Mouse (Mus musculus): ENCODE results near the gene Sh3bp4.

The Sh3bp4 gene

GRCm38 (mm10) chr1:89184839-89185238 lies 114.6 kb downstream of the Sh3bp4 start:
- DNase-seq (ENCODE audit: low spot score), result no peak

DNA sequence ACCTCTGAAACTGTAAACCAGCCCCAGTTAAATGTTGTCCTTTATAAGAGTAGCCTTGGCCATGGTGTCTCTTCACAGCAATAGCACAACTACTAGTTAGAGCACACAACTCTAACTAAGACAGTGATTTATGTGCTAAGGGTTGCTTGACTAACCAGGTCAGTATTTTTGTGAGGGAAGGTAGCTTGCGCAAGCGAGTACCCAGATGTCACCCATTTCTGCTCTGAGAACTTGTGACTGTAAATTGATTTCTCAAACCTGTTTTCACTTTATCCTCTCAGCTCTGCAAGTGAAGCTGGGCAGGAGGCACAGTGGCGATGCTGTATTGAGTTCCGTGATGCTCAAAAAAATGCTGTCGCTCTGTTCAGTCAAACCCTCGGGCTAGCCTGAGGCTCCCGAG lies 117.2 kb downstream of the Sh3bp4 start:
- no peak for DNase-seq (ENCODE audit: low spot score)

GRCm38 (mm10) chr1:89188091-89188490 lies 117.9 kb downstream of the Sh3bp4 start:
- DNase-seq (ENCODE audit: low spot score), result no peak

- DNase-seq (ENCODE audit: low spot score), result no peak
Observed at GRCm38 (mm10) chr1:89189204-89189603, 119.0 kb downstream of the Sh3bp4 start.

GRCm38 (mm10) chr1:89190621-89191020 lies 120.4 kb downstream of the Sh3bp4 start:
- no peak for DNase-seq (ENCODE audit: low spot score)

DNA sequence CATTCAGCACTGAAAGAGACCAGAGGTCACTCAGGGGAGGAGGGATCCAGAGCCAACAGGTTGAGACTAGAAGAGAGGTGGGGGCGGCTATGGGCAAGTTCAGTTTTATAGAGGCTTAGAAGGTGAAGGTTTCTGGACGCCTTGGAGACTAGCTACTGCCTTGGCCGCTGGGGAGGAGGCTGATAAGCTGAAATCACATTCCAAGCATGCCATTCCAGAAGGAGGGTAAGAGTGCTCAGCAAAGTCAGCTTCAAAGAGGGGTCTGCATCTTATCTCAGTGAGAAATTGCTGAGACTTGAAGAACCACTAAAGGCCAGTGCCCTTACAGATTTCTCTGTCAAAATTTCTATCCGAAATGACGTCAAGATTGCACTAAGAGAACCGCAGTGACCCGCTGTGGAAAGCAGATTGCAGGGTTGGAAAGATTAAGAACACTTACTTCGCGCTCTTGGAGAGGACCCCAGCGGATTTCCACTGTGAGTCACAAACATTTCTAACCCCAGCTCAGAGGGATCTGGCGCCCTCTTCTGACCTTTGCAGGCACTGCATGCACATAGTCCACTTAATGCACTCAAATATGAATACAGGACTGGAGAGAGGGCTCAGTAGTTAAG lies 121.0 kb downstream of the Sh3bp4 start:
- DNase-seq (ENCODE audit: low spot score), result peak; percentile 90

- DNase-seq (ENCODE audit: low spot score), result peak; percentile 76
Observed at GRCm38 (mm10) chr1:89192536-89193220, 122.5 kb downstream of the Sh3bp4 start.

DNA sequence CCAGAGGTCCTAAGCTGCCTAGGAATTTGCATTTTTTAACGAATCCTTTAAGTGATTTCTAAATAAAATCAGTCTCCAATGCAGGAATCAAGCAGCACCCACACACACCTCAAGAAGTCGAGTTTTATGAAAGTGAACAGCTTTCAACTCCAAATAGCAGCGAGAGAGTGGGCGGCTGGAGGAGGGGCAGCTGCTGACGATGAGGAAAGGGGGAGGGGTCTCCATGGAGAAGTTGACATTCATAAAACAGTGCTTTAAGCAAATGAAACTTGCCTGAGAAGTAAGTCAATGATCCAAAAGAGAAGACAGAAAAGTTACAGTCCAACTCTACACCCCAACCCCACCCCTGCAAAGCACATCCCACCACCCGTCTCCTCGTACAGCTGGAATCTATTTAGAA lies 123.4 kb downstream of the Sh3bp4 start:
- DNase-seq (ENCODE audit: low spot score), result no peak

GRCm38 (mm10) chr1:89195827-89196712 lies 125.9 kb downstream of the Sh3bp4 start:
- peak; percentile 92 for DNase-seq (ENCODE audit: low spot score)

All from testis, postnatal 10 days (tissue).